Comparison of ENCODE assay signal across 8 mouse cellular contexts in genomic region chr15:78684111-78684510, GRCm38 (mm10). TPM values are rescaled to one million over a fixed set of nuclear protein-coding genes. Genes with fewer than 3 reads are reported as not detected.
DNase-seq lines count a peak whose midpoint lies in the region; ATAC-seq and TF ChIP-seq lines count a peak whose summit lies in the region.
"Had no signal": no experiment of that assay in that cellular context is flagged by ENCODE, and none has a peak within 500 bp of the region (broad histone marks: within the 10 kb centered on the region; RNA-seq: fewer than 3 reads in every experiment).

No protein-coding gene starts in this region.

- H3K27ac ChIP-seq in hindbrain, embryonic 10.5 days, result peak overlapping the region; percentile 83
- H3K27ac ChIP-seq in midbrain, embryonic 13.5 days, result peak overlapping the region; percentile 88

- DNase-seq in MN1 (ENCODE audit: low spot score), result peak; percentile 81
- DNase-seq in brain, embryonic 14.5 days (ENCODE audit: low read depth), result peak; percentile 72
- DNase-seq in hindbrain, embryonic 10.5 days (ENCODE audit: low spot score), result peak; percentile 37
- DNase-seq in urinary bladder, adult 18-20 months (ENCODE audit: low spot score in 2 of 2), result no peak
- DNase-seq in c-Kit-positive CD71-positive TER-119-positive erythroid progenitor cells, embryonic 14.5 days (ENCODE audit: low spot score), result no peak
- no peak for DNase-seq in heart, adult 11 months
- DNase-seq: adrenal gland, adult 2 months had no signal

- peaks cover 32% of the 10 kb centered on the region for H3K27me3 ChIP-seq in hindbrain, embryonic 10.5 days (ENCODE audit: insufficient read depth, poor library complexity, severe bottlenecking)
- no peaks in the 10 kb centered on the region for H3K27me3 ChIP-seq in midbrain, embryonic 13.5 days

- H3K9ac ChIP-seq in midbrain, embryonic 13.5 days (replicated peaks), result peak overlapping the region; percentile 44; the same call in 1 of the 2 replicates

- 12% methylated on average over 9 of the region's 9 CpGs for WGBS in hindbrain, embryonic 10.5 days
- WGBS in midbrain, embryonic 13.5 days, result 10% methylated on average over 9 of the region's 9 CpGs

- H3K4me3 ChIP-seq in hindbrain, embryonic 10.5 days, result peak overlapping the region; percentile 24; the same call in 1 of the 2 replicates
- no peak overlapping the region for H3K4me3 ChIP-seq in midbrain, embryonic 13.5 days (replicated peaks)

- peak; percentile 32 for ATAC-seq in midbrain, embryonic 13.5 days

- peak overlapping the region; percentile 23 for H3K4me2 ChIP-seq in midbrain, embryonic 13.5 days (replicated peaks)

- TF ChIP-seq CTCF in brain, embryonic 14.5 days (IDR thresholded peaks at IDR 0.05; ENCODE audit: borderline replicate concordance, extremely low read depth, insufficient read depth, insufficient read length), result no peak

- H3K4me1 ChIP-seq in hindbrain, embryonic 10.5 days (replicated peaks), result peaks cover 93% of the 10 kb centered on the region
- peaks cover 89% of the 10 kb centered on the region for H3K4me1 ChIP-seq in midbrain, embryonic 13.5 days (replicated peaks)

- no peaks in the 10 kb centered on the region for H3K36me3 ChIP-seq in hindbrain, embryonic 10.5 days
- no peaks in the 10 kb centered on the region for H3K36me3 ChIP-seq in midbrain, embryonic 13.5 days

- no peak for TF ChIP-seq POLR2A in brain, embryonic 14.5 days (IDR thresholded peaks at IDR 0.05; ENCODE audit: borderline replicate concordance, extremely low read depth, insufficient read depth, insufficient read length, poor library complexity, severe bottlenecking)

- H3K9me3 ChIP-seq in hindbrain, embryonic 10.5 days, result no peaks in the 10 kb centered on the region
- H3K9me3 ChIP-seq in midbrain, embryonic 13.5 days, result no peaks in the 10 kb centered on the region

RNA-seq across cellular contexts. Expression of gene Elfn2, which starts 34.5 kb away (rescaled TPM):
- polyA plus RNA-seq in brain, embryonic 14.5 days (2012; rRNA removed), result 13.2 and 22.5 TPM in 2 replicates
- polyA plus RNA-seq in hindbrain, embryonic 10.5 days (2016; fragmentation: Nextera tagmentation; extraction: Ambion mirVana), result 0.24 and 0.39 TPM in 2 replicates
- 3.0 and 3.3 TPM in 2 replicates for polyA plus RNA-seq in midbrain, embryonic 13.5 days (2015; fragmentation: Nextera tagmentation; extraction: Ambion mirVana)

Comparison
In these comparisons a context has a peak if more than half of its experiments do, and no peak if none do; other contexts are left out.
1. DNase-seq: peak in MN1 (single experiment), brain, embryonic 14.5 days (single experiment) and hindbrain, embryonic 10.5 days (single experiment); none in urinary bladder, adult 18-20 months (0 of 2), c-Kit-positive CD71-positive TER-119-positive erythroid progenitor cells, embryonic 14.5 days (single experiment) and heart, adult 11 months (single experiment).